Comparison of ENCODE assay signal across 15 mouse cellular contexts in genomic region chr10:59637596-59638124, GRCm38 (mm10). TPM values are rescaled to one million over a fixed set of nuclear protein-coding genes. Genes with fewer than 3 reads are reported as not detected.
A peak's percentile ranks its signal among the peaks of the same experiment; 100 is the strongest.
DNase-seq lines count a peak whose midpoint lies in the region; ATAC-seq and TF ChIP-seq lines count a peak whose summit lies in the region.
"Had no signal": no experiment of that assay in that cellular context is flagged by ENCODE, and none has a peak within 500 bp of the region (broad histone marks: within the 10 kb centered on the region; RNA-seq: fewer than 3 reads in every experiment).

No protein-coding gene starts in this region.

- peak overlapping the region; percentile 83 for H3K27ac ChIP-seq in gastrocnemius, adult 2 months
- H3K27ac ChIP-seq in kidney, postnatal 0 days, result no peak overlapping the region
- H3K27ac ChIP-seq in embryonic facial prominence, embryonic 14.5 days (replicated peaks; ENCODE audit: low read depth, low read length), result peak overlapping the region; percentile 75
- peak overlapping the region; percentile 81; the same call in 1 of the 2 replicates for H3K27ac ChIP-seq in small intestine, adult 2 months (ENCODE audit: insufficient read depth, low read depth, low read length)
- H3K27ac ChIP-seq: intestine, embryonic 15.5 days; liver, embryonic 13.5 days had no signal

- H3K9ac ChIP-seq in kidney, postnatal 0 days (ENCODE audit: low read depth, low read length), result no peak overlapping the region
- H3K9ac ChIP-seq in embryonic facial prominence, embryonic 14.5 days (ENCODE audit: low read depth, low read length), result 0 out of 2 replicates have a peak overlapping the region, but pooled peaks have one; percentile 46
- H3K9ac ChIP-seq: intestine, embryonic 15.5 days; liver, embryonic 13.5 days had no signal

- no peaks in the 10 kb centered on the region for H3K27me3 ChIP-seq in kidney, postnatal 0 days (ENCODE audit: insufficient read depth, low read length)
- H3K27me3 ChIP-seq in embryonic facial prominence, embryonic 14.5 days (replicated peaks; ENCODE audit: control insufficient read depth, insufficient read depth, low read length), result no peaks in the 10 kb centered on the region
- H3K27me3 ChIP-seq in small intestine, adult 2 months (ENCODE audit: control insufficient read depth, insufficient read depth, low read length), result no peaks in the 10 kb centered on the region
- H3K27me3 ChIP-seq: intestine, embryonic 15.5 days; liver, embryonic 13.5 days had no signal

- no peaks in the 10 kb centered on the region for H3K9me3 ChIP-seq in kidney, postnatal 0 days (replicated peaks; ENCODE audit: low read length)
- no peaks in the 10 kb centered on the region for H3K9me3 ChIP-seq in embryonic facial prominence, embryonic 14.5 days (ENCODE audit: control insufficient read depth, low read length)
- H3K9me3 ChIP-seq: G1E; intestine, embryonic 15.5 days; liver, embryonic 13.5 days had no signal

- TF ChIP-seq CTCF in gastrocnemius, adult 2 months (IDR thresholded peaks at IDR 0.05), result no peak
- no peak for TF ChIP-seq CTCF in kidney, postnatal 0 days (IDR thresholded peaks at IDR 0.05; ENCODE audit: low read depth)
- TF ChIP-seq CTCF in small intestine, adult 2 months (IDR thresholded peaks at IDR 0.05; ENCODE audit: extremely low read depth, insufficient read length, insufficient replicate concordance, low read depth, low read length), result no peak

- WGBS in kidney, postnatal 0 days, result 30% methylated on average over 7 of the region's 7 CpGs
- WGBS in embryonic facial prominence, embryonic 14.5 days, result 41% methylated on average over 7 of the region's 7 CpGs
- 83% methylated on average over 7 of the region's 7 CpGs for WGBS in small intestine, adult 2 months

- 0 out of 2 replicates have a peak, but pooled peaks cover 6% of the 10 kb centered on the region for H3K4me1 ChIP-seq in kidney, postnatal 0 days (replicated peaks; ENCODE audit: insufficient read depth, low read length)
- peaks cover 12% of the 10 kb centered on the region; the same call in 1 of the 2 replicates for H3K4me1 ChIP-seq in embryonic facial prominence, embryonic 14.5 days (ENCODE audit: control insufficient read depth, insufficient read depth, low read length)
- H3K4me1 ChIP-seq in small intestine, adult 2 months (ENCODE audit: control insufficient read depth, insufficient read depth, insufficient read length, low read length), result peaks cover 3% of the 10 kb centered on the region; the same call in 1 of the 2 replicates
- H3K4me1 ChIP-seq: intestine, embryonic 15.5 days had no signal

- peak overlapping the region; percentile 69 for H3K4me3 ChIP-seq in gastrocnemius, adult 2 months
- H3K4me3 ChIP-seq in kidney, postnatal 0 days (replicated peaks; ENCODE audit: low read depth, low read length), result no peak overlapping the region; the same call in 1 of the 2 replicates
- no peak overlapping the region for H3K4me3 ChIP-seq in embryonic facial prominence, embryonic 14.5 days (ENCODE audit: low read depth, low read length)
- H3K4me3 ChIP-seq in small intestine, adult 2 months (ENCODE audit: low read depth, low read length), result no peak overlapping the region
- H3K4me3 ChIP-seq: intestine, embryonic 15.5 days; liver, embryonic 13.5 days had no signal

- H3K4me2 ChIP-seq in kidney, postnatal 0 days (ENCODE audit: low read length), result peak overlapping the region; percentile 46
- peak overlapping the region; percentile 45 for H3K4me2 ChIP-seq in embryonic facial prominence, embryonic 14.5 days (ENCODE audit: low read depth, low read length)
- H3K4me2 ChIP-seq: intestine, embryonic 15.5 days had no signal

- no peak for TF ChIP-seq POLR2A in small intestine, adult 2 months (IDR thresholded peaks at IDR 0.05; ENCODE audit: low read depth, low read length)

- no peak for DNase-seq in gastrocnemius, adult 2 months
- DNase-seq in gastrocnemius, postnatal 14 days, result no peak
- DNase-seq in kidney, postnatal 0 days (ENCODE audit: low spot score), result peak; percentile 73
- no peak for DNase-seq in kidney, postnatal 4 days
- DNase-seq in embryonic facial prominence, embryonic 14.5 days (ENCODE audit: low spot score), result peak; percentile 76
- DNase-seq in adrenal gland, adult 18-20 months (ENCODE audit: low spot score in 2 of 2), result no peak
- DNase-seq in B cell, adult 2 months, result no peak
- DNase-seq: cerebellum, postnatal 25 days; liver, embryonic 13.5 days had no signal

- ATAC-seq in kidney, postnatal 0 days (replicated peaks; ENCODE audit: low FRiP score, low read depth), result no peak
- peak; percentile 79; the same call in 1 of the 2 replicates for ATAC-seq in embryonic facial prominence, embryonic 14.5 days (ENCODE audit: low read depth)
- ATAC-seq: intestine, embryonic 15.5 days had no signal

- no peaks in the 10 kb centered on the region for H3K36me3 ChIP-seq in kidney, postnatal 0 days (ENCODE audit: insufficient read depth, low read length)
- H3K36me3 ChIP-seq in embryonic facial prominence, embryonic 14.5 days (ENCODE audit: control insufficient read depth, insufficient read depth, low read length), result no peaks in the 10 kb centered on the region
- no peaks in the 10 kb centered on the region for H3K36me3 ChIP-seq in small intestine, adult 2 months (ENCODE audit: control insufficient read depth, insufficient read depth, low read length)
- H3K36me3 ChIP-seq: G1E; intestine, embryonic 15.5 days; liver, embryonic 13.5 days had no signal

- intact Hi-C loops in gastrocnemius, adult 2 months (cut with DNase I), result no loop called here
- intact Hi-C loops in gastrocnemius, postnatal 14 days (cut with DNase I; ENCODE audit: low total_unique reads), result no loop called here

RNA-seq across cellular contexts. Expression of gene Mcu, which starts 21.2 kb away (rescaled TPM):
- 10 to 100 TPM; 36.0 to 42.0 TPM for total RNA-seq in gastrocnemius, adult 2 months (2021)
- total RNA-seq in gastrocnemius, postnatal 14 days (2021), result 10 to 100 TPM; 51.0 to 51.1 TPM
- polyA plus RNA-seq in kidney, postnatal 0 days (2015; fragmentation: Nextera tagmentation; extraction: Ambion mirVana), result 36.5 and 40.2 TPM in 2 replicates
- polyA plus RNA-seq in embryonic facial prominence, embryonic 14.5 days (2014; fragmentation: Nextera tagmentation; extraction: Ambion mirVana), result 47.9 and 48.1 TPM in 2 replicates
- 38.0 and 87.5 TPM in 2 replicates for polyA plus RNA-seq in small intestine, adult 2 months (2012; rRNA removed)
- 10 to 100 TPM; 26.2 to 36.8 TPM for total RNA-seq in adrenal gland, adult 18-20 months (2021)

RNA-seq across cellular contexts. Expression of gene Gm10322, which starts 21.8 kb away (rescaled TPM):
- total RNA-seq in gastrocnemius, adult 2 months (2021), result not detected
- total RNA-seq in gastrocnemius, postnatal 14 days (2021), result not detected
- polyA plus RNA-seq in kidney, postnatal 0 days (2015; fragmentation: Nextera tagmentation; extraction: Ambion mirVana), result 0.43 TPM in 1 of 2 replicates, not detected in the other
- polyA plus RNA-seq in embryonic facial prominence, embryonic 14.5 days (2014; fragmentation: Nextera tagmentation; extraction: Ambion mirVana), result not detected in 2 replicates
- not detected in 2 replicates for polyA plus RNA-seq in small intestine, adult 2 months (2012; rRNA removed)
- total RNA-seq in adrenal gland, adult 18-20 months (2021), result not detected
- total RNA-seq: G1E; layer of hippocampus, postnatal 10 days; megakaryocyte progenitor cell, adult 5-6 weeks had no signal
- polyA plus RNA-seq: G1E; heart, embryonic 16.5 days; intestine, embryonic 15.5 days; liver, embryonic 13.5 days had no signal

Comparison
In these comparisons a context has a peak if more than half of its experiments do, and no peak if none do; other contexts are left out.
1. DNase-seq: peak in kidney, postnatal 0 days (single experiment) and embryonic facial prominence, embryonic 14.5 days (single experiment); none in gastrocnemius, adult 2 months (single experiment), gastrocnemius, postnatal 14 days (single experiment), kidney, postnatal 4 days (0 of 2), adrenal gland, adult 18-20 months (0 of 2) and B cell, adult 2 months (0 of 2).